Mouse (Mus musculus) testis, postnatal 14 days (tissue): Measurements from ENCODE around the gene Ccdc83.

Experiments used
- DNase-seq: peaks from one replicate; pipeline ENCODE4 v3.0.0; 2021; ENCODE audit warnings: low spot score

Gene Ccdc83

GRCm38 (mm10) chr7:90259899-90260298, 5.7 kb downstream of the Ccdc83 start:
- no peak for DNase-seq

DNA sequence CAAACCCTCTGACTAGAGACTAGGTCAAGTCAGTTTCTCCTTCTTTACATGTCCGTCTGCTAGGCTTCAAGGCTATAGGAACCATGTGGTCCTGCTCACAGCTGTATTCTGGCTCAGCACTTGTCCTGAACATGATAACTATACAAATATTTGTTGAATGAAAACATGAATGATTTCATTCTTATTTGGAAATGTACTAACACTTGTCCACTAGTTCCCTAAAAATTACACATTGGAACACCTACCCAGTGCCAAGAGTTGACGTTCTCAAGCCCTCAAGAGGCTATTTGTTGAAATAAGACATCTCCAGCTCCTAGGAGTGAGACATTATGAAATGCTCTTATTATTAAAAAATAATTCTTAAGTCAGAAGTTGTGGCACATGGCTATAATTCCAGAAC, 6.9 kb downstream of the Ccdc83 start:
- DNase-seq: no peak

- DNase-seq: no peak
Observed at GRCm38 (mm10) chr7:90252946-90253345, 12.6 kb downstream of the Ccdc83 start.

DNA sequence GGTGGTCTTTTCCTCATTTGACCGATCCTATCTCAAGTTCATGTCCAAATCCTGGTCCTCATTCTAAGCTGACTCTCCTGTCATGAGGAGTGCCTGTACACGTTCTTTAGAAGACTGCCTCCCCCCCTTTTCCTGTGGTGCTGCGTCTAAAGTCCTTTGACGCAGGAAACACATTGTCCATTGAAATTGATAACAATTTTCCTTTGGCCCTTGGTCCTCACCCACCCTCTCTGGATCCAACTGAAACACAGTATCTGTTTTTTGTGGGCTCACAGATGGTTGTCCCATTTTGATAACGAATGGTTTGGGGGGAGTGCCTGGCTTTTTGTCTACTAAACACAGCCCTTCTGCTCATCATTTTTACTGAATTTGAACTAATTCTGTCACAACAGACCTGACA, 21.9 kb downstream of the Ccdc83 start:
- no peak for DNase-seq

GRCm38 (mm10) chr7:90243151-90243550, 22.4 kb downstream of the Ccdc83 start:
- DNase-seq: no peak

GRCm38 (mm10) chr7:90236289-90236905, 29.2 kb downstream of the Ccdc83 start:
- DNase-seq: no peak

DNA sequence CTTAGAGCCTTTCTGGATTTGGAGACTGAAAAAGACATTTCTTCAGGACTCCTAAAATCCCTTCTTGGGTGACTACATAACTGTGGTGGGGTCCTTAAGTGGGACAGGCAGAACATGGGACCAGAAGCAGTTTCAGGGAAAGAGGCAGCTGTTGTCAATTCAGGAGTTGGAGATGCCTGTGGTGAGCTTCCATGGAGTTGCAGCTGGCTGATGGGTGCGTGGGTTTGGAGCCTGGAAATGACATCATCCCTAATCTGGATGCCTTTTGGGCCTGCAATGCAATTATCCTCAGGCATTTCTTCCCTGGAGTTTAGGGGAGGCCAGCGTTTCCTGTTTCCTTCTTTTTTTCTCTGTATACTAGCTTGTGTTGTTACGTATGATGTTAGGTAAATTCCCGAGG, 31.7 kb downstream of the Ccdc83 start:
- no peak for DNase-seq

- no peak for DNase-seq
Observed at GRCm38 (mm10) chr7:90231431-90231830, 34.1 kb downstream of the Ccdc83 start.

DNA sequence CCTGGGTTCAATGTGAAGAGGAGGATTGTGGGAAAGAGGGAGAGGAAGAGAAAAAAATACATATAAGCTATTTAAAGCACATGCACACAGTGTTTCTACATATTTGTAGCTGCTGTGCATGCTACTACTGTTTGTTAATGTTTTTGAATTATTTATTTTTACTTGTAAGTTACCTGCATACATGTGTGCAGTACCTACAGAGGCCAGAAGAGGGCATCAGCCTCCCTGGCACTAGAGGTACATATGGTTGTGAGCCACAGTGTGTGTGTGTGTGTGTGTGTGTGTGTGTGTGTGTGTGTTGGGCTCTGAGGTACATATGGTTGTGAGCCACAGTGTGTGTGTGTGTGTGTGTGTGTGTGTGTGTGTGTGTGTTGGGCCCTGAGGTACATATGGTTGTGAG, 36.7 kb downstream of the Ccdc83 start:
- peak; percentile 21 for DNase-seq

- DNase-seq: no peak
Observed at GRCm38 (mm10) chr7:90228075-90228474, 37.5 kb downstream of the Ccdc83 start.

DNA sequence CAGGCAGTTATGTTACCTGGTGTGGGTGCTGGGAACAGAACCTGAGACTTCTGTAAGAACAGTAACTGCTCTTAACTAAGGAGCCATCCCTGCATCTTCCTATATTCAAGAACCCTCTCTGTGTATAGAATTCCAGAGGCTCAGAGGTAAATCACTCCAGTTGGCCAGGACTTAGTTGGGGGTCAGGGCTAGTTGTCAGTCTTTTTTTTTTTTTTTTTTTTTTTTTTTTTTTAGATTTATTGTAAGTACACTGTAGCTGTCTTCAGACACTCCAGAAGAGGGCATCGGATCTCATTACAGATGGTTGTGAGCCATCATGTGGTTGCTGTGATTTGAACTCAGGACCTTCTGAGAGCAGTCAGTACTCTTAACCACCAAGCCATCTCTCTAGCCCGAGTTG, 44.1 kb downstream of the Ccdc83 start:
- DNase-seq: no peak

GRCm38 (mm10) chr7:90218122-90218521, 47.5 kb downstream of the Ccdc83 start:
- DNase-seq: no peak

DNA sequence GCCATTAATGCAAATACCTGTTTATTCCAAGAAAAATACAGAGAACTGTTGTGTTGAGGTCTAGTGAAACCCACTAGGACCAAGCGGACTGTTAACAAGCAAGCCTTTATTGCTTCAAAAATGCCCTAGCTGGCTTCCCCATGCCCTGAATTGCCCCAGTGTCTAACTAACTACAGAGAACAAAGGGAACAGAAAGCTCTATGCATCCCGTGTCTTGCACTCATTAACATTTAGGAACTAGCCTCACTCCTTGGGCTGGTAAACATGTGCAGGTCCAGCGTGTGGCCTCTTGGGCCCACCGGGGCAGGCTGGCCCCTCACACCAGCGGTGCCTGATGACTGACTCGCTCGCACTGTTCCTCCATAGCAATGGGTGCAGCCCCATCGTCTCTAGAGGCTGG, 49.1 kb downstream of the Ccdc83 start:
- no peak for DNase-seq

GRCm38 (mm10) chr7:90210947-90211346, 54.6 kb downstream of the Ccdc83 start:
- DNase-seq: no peak

DNA sequence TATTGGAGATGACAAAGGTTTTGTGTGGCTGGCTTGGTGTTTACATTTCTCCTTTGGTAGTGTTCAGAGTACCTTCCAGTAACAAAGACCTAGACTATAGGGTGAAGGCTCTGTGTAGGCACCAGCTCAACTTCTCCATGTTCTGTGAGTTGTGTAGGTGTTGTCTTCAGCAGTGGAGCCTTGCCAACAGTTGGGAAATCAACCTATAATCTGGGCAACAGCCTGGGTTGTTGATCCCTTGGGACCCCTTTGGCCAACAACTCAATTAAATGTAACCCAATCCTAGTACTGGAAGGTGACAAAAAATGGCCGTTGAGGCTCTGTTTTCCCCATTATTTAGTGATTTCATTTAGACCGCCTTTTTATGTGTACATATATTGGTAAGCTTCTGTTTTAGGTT, 55.5 kb downstream of the Ccdc83 start:
- DNase-seq: no peak

DNA sequence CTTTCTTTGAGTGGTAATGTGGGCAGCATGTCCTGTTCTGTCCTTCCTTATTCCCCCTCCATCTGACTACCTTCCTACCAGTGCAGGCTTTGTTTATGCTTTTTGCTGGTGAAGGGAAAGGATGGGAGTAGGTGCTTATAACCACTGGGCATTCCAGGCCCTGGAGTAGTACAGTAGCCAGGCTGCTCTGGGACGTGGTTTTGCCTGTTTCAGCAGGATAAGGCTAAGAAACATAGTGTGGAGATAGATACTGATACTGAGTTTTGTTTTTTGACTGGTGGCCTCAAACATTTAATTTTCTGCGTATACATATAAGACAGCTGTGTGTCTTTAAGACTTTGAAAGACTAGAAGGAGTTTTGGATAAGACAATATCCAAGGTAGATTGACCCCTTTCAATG, 61.7 kb downstream of the Ccdc83 start:
- no peak for DNase-seq

GRCm38 (mm10) chr7:90201877-90202465, 63.6 kb downstream of the Ccdc83 start:
- no peak for DNase-seq

DNA sequence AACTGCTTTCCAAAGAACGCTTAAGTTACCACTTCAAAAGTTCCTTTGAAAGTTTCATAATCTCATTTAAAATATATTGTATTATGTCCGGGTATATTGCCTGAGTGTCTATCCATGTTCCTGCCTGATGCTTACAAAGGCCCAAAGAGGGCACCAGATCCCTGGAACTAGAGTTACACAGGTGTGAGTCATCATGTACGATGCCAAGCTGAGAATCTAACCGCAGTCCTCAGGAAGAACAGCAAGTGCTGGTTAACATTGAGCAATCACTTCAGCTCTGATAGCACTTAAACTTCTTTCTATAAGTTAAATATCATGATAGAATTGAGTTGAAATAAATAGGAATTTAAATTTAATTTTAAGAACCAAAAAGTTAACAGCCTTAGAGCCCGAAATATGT, 65.3 kb downstream of the Ccdc83 start:
- DNase-seq: no peak

DNA sequence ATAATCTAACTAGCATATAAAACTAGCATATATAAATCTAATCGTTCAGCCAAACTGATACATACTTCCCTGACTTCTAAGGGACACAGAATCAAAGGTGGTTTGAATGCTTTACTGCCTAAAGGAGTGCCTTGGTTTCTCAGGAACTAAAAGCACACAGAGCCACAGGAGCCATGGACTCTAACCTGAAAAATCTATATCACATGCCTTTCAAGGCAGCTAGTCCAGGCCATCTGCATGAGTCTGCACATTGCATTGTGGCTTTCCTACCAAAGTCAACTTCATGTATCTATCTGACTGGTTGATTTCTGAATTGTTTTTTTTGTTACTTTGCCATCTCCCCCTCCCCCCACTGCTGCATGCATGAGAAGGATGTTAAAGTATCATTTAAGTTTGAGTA, 84.9 kb downstream of the Ccdc83 start:
- DNase-seq: no peak

- no peak for DNase-seq
Observed at GRCm38 (mm10) chr7:90175576-90175975, 90.0 kb downstream of the Ccdc83 start.
